Mouse (Mus musculus) lung, postnatal 14 days (tissue): Measurements from ENCODE around the gene Nell1.
A peak's percentile ranks its signal among the peaks of the same experiment; 100 is the strongest.
"Not testable (repeated sequence)": the region's sequence is repeated elsewhere in the genome, so short reads cannot be mapped to it uniquely, and the experiment has no call there.

Experiments used
- DNase-seq: peaks from one replicate; pipeline ENCODE4 v3.0.0; 2021

Gene Nell1

DNA sequence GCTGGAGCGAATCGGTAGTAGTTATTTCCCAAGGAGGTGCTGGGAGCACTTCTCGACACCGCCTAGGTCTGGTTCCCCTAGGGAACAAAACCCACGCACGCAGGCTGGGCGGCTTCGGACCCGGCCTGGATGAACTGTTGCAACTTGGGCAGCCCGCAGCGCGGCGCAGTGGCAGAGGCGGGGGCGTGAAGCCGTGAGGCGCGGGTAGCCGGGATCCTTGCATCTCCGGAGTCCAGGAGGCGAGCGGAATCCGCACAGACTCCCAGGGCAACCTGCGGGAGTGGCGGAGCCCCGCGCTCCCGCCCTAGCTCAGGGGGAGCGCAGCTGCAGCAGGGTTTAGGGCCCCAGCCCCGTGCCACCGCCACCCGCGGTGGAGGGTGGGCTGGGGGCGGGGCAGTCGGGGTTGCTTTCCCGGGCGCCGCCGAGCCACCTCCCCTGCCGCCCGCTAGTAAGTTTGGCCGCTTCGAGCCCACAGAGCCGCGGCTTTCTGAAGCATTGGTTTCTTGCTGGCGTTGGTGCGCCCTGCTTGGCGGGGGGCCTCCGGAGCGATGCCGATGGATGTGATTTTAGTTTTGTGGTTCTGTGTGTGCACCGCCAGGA is at the start of gene Nell1:
Gene Nell1, plus strand, starts transcription at position 24 of the 600 bp plus-strand sequence.
- no peak for DNase-seq

DNA sequence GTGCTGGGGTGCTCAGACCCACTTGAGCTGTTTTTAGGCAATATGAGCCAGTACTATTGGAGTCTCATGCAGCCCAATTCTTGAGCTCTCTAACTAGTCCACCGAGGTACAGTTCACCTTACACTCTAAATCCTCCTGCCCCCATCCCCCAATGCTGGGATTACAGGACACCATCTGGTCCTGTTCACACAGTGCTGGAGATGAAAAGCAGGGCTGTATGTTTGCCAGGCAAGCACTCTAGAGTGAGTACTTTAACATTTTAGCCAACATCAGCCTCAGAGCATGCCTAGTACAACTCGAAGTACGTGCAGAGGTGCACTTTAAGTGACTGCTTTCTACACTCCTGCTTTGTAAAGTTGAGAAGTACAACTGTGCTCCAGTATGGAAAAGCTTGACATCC is 46.1 kb upstream of the Nell1 start:
- DNase-seq: no peak

DNA sequence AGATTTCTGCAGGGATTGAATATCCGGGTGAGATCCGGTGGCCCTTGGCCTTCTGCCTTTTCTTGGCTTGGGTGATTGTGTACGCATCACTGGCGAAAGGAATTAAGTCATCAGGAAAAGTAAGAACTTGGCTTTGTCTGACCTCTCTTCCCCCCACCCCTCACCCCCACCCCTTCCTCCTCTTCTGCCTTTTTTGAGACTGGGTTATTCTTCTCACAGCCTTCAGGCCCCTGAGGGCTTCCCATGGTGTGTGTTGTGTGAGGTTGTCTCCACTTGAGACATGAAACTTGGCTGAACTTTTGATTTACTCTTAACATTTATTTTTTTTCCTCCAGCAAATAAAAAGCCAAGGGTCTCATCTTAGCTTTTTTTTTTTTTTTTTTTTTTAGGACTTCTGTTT is 44.7 kb upstream of the Nell1 start:
- no peak for DNase-seq

DNA sequence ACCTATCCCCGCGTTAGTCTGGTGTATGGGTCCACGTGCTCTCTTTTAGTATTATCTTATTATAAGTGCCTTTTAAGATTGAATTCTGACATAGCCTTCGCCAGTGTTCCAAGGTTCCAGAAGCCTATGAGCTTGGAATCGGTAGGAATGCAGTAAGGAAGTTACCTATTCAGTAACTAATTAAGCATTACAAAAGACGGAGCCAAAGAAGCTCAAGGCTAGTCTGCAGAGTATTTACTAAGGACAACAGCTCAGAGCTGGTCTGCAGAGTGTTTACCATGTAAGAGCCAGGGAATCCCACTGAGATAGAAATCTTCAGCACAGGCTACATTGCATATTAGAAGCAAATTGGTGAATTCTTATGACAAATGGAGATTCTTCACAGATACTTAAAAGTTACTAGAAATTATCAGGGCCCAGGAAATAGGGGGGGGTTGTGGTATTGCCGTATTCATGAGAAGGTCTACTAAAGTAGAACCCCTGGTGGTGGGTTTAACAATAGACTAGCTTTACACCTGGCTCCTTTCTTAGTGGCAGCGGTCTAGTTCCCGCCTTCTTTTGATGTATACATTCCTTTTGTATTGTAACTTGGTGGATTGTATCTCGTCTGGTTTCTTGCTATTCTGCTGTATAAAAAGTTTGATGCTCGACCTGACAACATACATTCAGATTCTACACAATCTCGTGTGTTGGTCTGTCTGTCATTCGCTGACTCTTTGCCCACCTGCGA is 41.1 kb upstream of the Nell1 start:
- DNase-seq: not testable (repeated sequence)

DNA sequence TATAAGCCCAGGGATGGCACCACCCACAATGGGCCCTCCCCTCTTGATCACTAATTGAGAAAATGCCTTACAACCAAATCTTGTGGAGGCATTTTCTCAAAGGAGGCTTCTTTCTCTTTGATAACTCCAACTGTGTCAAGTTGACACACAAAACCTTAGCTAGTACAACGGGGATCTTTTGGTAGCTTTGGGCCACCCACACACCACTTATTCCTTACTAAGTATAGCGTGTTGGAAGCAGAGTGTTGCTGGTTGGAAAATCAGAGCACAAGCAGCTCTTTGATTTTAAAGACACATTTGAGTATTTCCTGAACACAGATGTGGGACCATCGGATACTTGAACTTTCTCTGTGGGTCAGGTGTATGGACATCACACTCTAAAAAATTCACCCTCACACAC is 37.8 kb upstream of the Nell1 start:
- no peak for DNase-seq

DNA sequence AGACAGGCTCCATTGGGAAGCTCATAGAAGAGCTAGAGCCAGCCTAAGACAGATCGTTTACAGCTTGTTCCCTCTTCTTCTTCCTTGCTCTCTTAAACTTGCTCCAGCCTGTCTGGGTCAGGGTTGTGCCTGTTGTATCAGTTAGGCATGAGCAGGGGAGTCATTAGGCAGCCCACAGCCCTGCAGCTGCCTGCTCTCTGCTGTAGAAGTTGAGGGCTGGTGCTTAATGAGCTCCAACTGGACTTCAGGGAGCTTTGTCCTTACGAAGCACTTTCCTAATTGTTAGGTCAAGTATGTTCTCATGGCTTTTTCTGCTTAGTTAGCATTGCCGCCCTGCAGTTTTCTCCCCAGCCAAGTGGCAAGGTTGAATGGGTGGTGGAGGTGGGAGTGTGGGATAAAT is 32.6 kb upstream of the Nell1 start:
- no peak for DNase-seq

DNA sequence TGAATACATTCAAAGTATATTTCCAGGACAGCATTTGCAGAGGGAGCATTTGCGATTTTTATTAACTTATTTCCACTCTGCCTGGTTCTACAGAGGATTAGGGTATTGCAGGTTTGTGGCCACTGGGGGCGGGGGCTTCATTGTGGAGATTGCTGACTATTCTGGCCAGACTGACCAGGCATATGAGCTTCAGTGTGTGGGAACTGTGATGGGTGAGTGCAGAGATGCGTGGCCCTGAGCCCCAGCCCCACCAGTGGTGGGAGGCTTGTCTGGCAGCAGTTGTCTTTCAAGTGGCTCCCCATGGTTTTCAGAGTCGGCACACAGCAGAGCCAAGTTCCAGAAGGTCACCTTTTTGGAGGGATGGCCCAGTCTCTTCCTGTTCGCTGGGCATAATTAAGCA is 32.2 kb upstream of the Nell1 start:
- DNase-seq: no peak

DNA sequence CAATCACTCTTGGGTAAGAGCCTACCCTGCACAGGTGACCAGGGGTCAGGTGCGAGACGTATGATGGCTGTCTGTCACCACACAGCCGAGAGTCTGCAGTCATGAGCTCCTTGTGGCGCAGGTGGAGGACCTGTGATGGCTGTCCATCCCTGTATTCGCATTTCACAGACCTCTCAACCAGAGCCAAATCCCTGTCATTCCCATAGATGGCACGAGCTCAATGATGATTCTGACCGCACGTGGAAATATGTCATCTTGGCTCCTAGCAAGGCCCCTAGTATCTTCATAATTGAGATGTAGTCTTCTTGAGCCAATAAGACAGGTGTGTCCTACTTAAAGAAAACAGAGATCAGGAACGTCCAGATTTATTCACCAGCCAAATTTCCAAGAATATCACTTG is 28.0 kb upstream of the Nell1 start:
- no peak for DNase-seq

DNA sequence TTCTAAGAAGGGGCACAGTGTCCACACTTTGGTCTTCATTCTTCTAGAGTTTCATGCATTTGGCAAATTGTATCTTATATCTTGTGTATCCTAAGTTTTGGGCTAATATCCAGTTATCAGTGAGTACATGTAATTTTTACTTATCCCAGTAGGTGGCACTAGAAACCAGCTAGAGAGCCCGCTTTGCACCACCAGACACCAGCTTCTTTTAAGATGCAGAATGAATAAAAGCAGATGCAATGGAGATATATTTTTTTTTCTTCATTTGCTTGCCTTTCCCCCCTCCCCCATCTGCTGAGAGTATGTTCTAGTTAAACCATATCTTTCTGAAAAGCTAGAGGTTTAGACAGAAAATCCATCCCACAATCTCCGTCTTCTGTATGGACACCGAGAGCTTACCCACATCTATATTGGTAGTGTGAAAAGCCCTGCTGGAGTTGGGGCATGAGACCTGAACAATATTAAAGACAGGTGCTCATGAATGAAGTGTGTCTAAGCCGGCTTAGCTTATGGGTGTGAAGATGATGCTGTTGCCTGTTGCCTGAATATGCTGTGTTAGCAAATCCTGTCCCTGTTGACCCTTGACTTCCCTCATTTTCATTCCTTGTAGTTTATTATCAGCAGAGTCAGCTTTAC is 21.0 kb upstream of the Nell1 start:
- peak; percentile 21 for DNase-seq

DNA sequence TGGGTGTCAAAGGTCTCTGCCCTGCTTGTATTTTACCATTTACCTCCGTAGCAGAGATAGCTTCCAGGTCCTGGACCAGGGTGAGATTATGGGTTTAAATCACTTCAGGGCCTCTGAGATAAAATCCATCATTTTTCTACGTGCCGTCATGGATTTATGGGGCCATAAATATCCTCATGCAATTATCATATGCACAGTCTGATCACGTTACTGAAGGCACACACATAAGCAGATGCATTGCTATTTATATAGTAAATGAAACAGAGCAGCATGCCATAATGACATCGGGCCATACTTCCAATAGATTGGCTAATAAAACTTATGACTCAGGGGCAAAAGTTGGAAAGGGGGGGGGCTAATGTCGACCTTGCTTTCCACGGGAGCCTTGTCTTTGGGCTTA is 19.8 kb upstream of the Nell1 start:
- no peak for DNase-seq

DNA sequence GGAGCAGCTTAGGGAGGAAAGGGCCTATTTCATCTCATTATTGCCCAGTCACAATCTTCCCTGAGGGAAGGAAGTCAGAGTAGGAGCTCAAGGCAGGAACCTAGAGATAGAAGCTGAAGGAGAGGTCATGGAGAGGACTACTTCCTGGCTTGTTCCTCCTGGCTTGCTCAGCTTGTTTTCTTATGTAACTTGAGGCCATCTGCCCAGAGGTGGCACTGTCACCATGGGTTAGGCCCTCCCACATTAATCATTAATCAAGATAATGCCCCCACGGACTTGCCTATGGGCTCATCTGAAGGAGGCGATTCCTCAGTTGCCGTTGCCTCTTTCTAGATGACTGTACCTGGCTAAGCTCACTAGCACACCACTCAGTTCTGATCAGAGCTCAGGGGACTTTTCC is 17.5 kb upstream of the Nell1 start:
- DNase-seq: no peak

DNA sequence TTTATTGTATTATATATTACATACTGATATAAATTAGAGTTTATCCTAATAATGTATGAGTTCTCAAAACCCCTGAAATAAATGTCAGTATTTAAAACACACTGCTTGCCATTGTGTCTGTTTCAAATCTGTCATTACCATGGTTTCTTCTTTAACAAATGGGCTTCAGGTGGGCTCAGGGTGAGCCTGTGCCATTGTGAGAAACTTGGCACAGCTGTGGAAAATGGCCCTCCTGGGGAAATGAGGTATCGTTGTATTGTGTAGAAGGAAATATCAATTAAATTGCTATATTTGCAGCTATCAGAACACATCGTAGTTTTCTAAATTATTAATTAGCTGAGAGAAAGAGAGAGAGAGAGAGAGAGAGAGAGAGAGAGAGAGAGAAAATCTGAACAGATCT is 10.9 kb upstream of the Nell1 start:
- DNase-seq: no peak

DNA sequence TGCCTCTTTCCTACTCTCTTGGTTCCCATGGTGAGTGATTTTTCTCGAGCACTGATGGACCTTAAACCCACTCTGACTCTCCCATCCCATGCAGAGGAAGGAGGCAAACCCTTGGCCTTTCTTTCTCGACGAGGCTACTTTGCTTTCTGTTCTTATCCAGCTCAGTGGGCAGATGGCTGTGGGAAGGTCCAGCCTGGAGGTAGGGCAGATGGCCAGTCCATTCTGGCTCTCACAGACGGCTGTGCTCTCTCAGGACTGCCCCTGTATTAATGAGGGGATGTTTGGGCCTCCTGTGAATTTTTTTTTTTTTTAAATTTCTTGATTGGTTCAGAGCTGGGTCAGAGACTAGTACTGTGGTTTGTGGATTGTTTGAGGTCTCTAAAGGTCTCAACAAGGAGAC is 5.1 kb upstream of the Nell1 start:
- DNase-seq: no peak

DNA sequence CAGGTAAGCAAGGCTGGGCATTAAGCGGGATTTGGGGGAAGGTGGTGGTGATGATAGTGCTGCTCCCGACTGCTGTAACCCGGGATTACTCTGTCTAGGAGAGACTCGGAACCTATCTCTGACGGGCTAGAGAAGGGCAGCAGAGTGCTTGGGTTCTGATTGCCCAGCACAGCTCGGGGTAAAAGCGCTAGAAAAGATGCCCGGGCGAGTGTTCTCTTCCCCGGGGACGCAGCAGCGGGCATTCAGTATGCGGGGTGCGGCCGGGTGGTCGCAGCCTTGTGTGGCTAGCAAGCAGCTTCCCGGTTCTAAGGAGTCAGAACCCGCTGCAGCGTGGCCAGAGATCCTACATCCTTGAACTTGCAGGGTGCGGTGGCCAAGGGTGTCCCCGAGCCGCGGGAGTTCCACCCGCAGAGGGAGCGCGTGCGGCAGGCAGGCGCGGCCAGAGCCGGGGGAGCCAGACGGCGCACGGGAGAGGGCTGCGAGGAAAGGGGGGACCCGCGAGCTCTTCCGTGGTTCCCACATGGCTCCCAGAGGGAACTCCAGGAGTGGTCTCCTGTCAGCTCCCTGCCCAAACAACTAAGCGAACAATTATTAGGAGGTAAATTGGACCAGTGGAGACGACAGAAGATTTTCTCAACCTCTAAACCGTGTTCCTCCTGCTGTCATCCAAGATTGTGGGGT is 917 bp downstream of the Nell1 start:
- peak; percentile 8 for DNase-seq

DNA sequence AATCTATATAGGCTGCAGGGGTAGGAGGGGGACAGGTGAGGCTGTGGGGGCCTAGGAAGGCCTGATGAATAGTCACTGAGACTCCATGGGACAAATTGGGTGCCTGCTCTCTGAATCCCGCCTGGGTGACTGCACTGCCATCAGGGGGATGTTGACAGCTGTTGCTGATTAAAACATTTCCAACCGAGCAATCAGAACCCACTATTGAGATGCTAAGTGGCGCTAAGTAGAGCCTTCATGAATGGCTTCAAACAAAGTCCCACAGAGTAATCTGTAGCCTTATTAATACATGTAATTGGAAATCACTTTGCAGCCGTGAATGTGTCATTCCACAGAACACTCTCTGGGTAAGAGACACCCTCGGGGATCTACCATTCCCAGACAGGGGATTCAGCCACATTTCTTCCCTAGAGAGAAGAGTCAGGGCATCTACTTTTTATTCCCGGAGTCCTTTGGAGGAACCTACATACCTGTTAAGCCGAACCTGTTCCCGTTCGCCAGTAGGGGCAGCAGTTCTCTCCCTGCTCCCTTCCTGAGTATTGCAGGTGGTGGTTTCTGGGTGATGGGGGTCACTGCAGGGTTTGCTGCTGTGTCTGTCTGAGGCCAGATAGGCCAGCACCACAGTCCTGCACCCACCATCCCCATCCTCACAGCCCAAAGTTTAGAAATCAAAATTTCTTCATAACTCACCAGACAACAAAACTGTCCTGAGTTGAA is 7.0 kb downstream of the Nell1 start:
- DNase-seq: no peak

DNA sequence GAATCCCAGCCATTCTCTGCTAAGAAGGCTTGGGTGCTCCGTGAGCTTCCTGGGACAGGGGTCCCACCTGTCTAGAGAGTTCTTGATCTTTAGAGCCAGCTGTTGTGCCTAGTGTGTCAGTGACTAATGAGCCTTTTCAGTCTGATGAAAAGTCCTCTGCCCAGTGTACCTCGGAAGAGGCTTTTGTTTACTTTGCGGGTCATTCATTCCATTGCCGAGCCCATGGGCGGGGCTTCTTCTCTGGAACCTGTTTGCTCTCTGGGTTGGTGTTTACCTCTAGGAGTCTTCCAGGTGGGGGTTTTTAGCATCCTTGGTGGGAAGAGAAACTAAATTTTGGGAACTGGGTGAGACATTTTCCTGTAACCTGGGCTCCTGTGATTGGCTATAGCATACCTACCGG is 10.0 kb downstream of the Nell1 start:
- DNase-seq: no peak

DNA sequence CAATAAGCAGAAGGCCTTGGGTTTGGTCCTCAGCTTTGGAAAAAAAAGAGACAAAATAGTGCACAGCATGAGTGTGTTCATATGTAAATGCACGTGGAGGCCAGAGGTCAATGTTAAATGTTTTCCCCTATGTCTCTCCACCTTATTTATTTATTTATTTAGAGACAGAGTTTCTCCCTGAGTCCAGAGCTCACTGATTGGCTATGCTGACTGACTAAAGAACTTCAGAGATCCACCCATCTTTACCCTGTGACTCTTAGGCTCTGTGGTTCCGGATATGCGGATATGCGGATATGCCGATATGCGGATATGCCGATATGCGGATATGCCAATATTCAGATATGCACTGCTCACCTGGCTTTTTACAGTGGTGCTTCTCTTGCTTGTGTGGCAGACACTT is 11.3 kb downstream of the Nell1 start:
- no peak for DNase-seq

DNA sequence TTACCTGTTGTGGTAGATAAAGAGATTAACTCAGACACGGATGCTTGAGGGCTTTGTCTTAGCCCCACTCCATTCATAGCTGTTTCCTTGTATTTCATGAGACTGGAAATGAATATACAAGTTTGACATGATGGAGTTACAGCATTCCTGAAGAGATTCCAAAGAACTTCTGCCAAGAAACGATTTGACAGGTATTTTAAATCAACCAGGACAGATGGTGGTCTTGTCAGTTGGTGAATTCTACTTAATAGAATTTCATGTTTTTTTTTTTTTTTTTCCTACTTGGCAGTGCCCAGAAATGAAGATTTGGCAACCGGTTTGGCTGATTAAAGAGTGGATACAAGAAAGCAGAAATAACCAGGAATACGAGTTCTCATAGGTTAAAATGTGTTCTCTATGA is 24.7 kb downstream of the Nell1 start:
- no peak for DNase-seq

DNA sequence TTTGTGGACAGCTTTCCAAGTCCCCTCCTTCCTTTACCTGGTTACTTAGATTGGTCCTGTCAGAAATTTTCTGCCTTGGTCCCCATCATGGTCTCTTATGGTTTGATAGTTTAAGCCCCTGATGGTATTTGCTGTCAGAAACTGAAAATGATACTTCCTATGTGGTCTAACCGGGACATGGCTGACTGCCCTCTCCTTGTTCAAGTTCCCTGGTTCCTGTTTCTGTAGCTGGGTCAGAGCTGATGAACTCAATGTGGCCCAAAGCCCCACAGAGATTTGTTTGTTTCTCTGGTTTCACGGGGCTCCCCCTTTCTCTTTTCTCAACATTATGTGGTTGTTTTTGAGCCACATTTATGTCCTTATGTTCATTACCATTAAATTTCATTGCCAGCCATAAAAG is 30.6 kb downstream of the Nell1 start:
- no peak for DNase-seq

DNA sequence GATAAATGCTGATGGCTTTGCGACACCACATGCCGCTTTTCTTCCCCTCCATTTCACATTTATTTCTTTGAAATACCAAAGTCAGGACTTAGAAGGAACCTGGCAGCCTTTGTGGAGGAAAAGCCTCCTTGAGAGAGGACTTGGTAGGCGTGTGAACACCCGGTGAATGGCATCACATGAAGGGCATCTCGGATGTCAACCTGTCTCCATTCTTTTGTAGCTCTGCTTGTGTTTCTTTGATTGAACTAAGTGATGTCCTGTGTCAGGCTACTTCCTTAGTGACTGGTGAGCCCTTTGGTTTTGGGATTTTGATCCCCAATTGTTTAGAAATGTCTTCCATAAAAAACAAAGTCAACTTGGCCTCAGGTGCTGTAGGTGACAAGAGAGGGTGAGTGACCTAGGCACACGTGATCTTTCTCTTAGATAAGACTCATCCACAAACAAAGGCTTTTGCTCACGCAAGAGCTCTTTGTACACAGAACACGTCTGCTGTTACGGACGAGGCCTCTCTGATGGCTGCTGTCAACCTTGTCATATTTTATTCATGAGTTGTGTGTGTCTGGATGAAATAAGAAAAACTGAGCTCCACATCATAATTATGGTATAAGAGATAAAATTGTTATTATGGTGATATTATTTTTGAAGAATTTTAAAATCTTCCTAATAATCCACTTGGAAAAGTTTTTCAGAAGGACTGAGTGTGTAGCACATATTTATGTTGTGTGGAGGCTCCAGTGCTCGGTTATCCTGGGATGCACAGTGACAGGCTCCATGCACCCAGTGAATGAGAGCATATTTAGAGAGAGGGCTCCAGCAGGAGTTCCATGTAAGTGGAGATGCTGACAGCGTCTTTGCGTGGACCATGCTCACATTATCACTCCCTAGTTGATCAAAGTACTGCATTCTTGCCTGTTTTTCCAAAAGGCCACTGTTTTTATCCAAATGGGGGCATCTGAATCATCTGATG is 60.8 kb downstream of the Nell1 start:
- no peak for DNase-seq

DNA sequence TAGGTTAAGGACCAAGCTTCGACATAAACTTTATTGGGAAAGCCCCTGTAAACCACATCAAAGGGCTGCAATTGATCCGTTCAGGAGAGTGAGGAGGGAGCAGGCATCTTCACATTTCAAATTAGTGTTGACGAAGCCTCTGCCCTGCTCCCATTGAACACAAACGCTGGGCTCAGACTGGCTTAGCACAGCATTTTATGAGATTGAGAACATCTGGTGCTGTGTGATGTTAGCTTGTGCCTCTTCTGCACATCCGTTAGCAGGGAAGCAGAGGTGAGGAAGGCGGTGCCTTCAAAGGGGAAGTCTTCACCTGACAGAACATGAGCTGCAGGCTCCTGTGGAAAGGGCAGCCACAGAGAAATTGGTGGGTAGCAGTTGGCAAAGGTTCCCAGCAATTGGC is 66.4 kb downstream of the Nell1 start:
- no peak for DNase-seq

DNA sequence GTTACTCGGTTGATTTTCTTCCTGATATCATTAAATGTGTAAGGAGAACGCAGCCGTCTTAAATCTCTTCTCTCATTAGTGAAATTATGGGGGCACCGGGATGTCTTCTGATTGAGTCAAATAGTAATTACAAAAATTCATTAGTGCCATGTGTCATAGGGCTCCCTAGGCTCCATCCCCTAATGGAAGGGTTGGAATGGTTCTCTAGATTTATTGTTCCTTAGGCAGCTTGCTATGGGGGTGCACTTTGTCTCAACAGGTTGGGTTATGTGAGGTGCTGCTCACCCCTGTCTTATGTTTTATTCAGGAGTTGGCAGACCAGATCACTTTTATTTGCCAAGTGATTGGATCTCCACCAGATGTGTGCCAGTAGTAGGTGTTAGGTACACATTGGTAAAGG is 75.5 kb downstream of the Nell1 start:
- DNase-seq: no peak
